Mouse (Mus musculus): ENCODE measurements around the gene Itpr3. TPM values are rescaled to one million over a fixed set of nuclear protein-coding genes. Genes with fewer than 3 reads are reported as not detected.

Gene Itpr3
- polyA plus RNA-seq (2014; fragmentation: Illumina TruSeq; extraction: RNeasy Lipid Tissue Mini Kit (QIAGEN cat#74804); ENCODE audit: low replicate concordance), result 1.2 TPM

GRCm38 (mm10) chr17:27056812-27057516 is at the start of gene Itpr3:
Itpr3 (plus strand) TSS chr17:27057304.

GRCm38 (mm10) chr17:27028909-27029308 is 28.2 kb upstream of the Itpr3 start, which contains the start of gene Bak1:
Bak1 (minus strand) TSS chr17:27029009.

GRCm38 (mm10) chr17:27133551-27134141 is 76.5 kb downstream of the Itpr3 start, which contains the start of gene Uqcc2:
Uqcc2 (minus strand) TSS chr17:27133916.

GRCm38 (mm10) chr17:27167545-27167944 is 110.4 kb downstream of the Itpr3 start, which contains the start of gene Ip6k3:
Ip6k3 (minus strand) TSS chr17:27167795.

Other genes starting within 250 kb of the Itpr3 start
- gene Nkx2-5, start 212.3 kb upstream of the Itpr3 start, polyA plus RNA-seq (2014; fragmentation: Illumina TruSeq; extraction: RNeasy Lipid Tissue Mini Kit (QIAGEN cat#74804); ENCODE audit: low replicate concordance), result not detected
- not detected for gene Kifc5b, start 140.2 kb upstream of the Itpr3 start, polyA plus RNA-seq (2014; fragmentation: Illumina TruSeq; extraction: RNeasy Lipid Tissue Mini Kit (QIAGEN cat#74804); ENCODE audit: low replicate concordance)
- 1.7 TPM for gene Phf1, start 124.3 kb upstream of the Itpr3 start, polyA plus RNA-seq (2014; fragmentation: Illumina TruSeq; extraction: RNeasy Lipid Tissue Mini Kit (QIAGEN cat#74804); ENCODE audit: low replicate concordance)
- 11.6 TPM for gene Cuta, start 117.7 kb upstream of the Itpr3 start, polyA plus RNA-seq (2014; fragmentation: Illumina TruSeq; extraction: RNeasy Lipid Tissue Mini Kit (QIAGEN cat#74804); ENCODE audit: low replicate concordance)
- 0.33 TPM for gene Syngap1, start 116.1 kb upstream of the Itpr3 start, polyA plus RNA-seq (2014; fragmentation: Illumina TruSeq; extraction: RNeasy Lipid Tissue Mini Kit (QIAGEN cat#74804); ENCODE audit: low replicate concordance)
- gene Zbtb9, start 84.1 kb upstream of the Itpr3 start, polyA plus RNA-seq (2014; fragmentation: Illumina TruSeq; extraction: RNeasy Lipid Tissue Mini Kit (QIAGEN cat#74804); ENCODE audit: low replicate concordance), result 11.7 TPM
- gene Bak1, start 28.3 kb upstream of the Itpr3 start, polyA plus RNA-seq (2014; fragmentation: Illumina TruSeq; extraction: RNeasy Lipid Tissue Mini Kit (QIAGEN cat#74804); ENCODE audit: low replicate concordance), result 2.3 TPM
- gene Uqcc2, start 76.6 kb downstream of the Itpr3 start, polyA plus RNA-seq (2014; fragmentation: Illumina TruSeq; extraction: RNeasy Lipid Tissue Mini Kit (QIAGEN cat#74804); ENCODE audit: low replicate concordance), result 2.1 TPM
- gene Ip6k3, start 110.5 kb downstream of the Itpr3 start, polyA plus RNA-seq (2014; fragmentation: Illumina TruSeq; extraction: RNeasy Lipid Tissue Mini Kit (QIAGEN cat#74804); ENCODE audit: low replicate concordance), result not detected
- 0.59 TPM for gene Lemd2, start 147.2 kb downstream of the Itpr3 start, polyA plus RNA-seq (2014; fragmentation: Illumina TruSeq; extraction: RNeasy Lipid Tissue Mini Kit (QIAGEN cat#74804); ENCODE audit: low replicate concordance)

Measured in small intestine, adult 10 weeks (tissue).